Mouse (Mus musculus) liver, embryonic 16.5 days (tissue): ENCODE data around the gene Abcf3. TPM values are rescaled to one million over a fixed set of nuclear protein-coding genes. Genes with fewer than 3 reads are reported as not detected.
A peak's percentile ranks its signal among the peaks of the same experiment; 100 is the strongest.

ENCODE experiments used
- ATAC-seq: fragments of 200-750 bp; cut with Nextera tagmentation; 2 replicates; pipeline ENCODE4 v1.8.0; 2017; ENCODE audit warnings: low read depth, mild to moderate bottlenecking, moderate number of reproducible peaks, moderate library complexity
- H3K27ac ChIP-seq: fragments of 300-500 bp; sonication (generic); 2 replicates; pipeline ENCODE4 v1.5.1; 2014; ENCODE audit warnings: mild to moderate bottlenecking, low read length
- H3K27me3 ChIP-seq: fragments of 300-500 bp; sonication (generic); 2 replicates; pipeline ENCODE4 v1.6.1; 2014; ENCODE audit warnings: low read depth, low read length, mixed read lengths; ENCODE audit not compliant: control insufficient read depth, insufficient read depth
- H3K36me3 ChIP-seq: fragments of 300-500 bp; sonication (generic); 2 replicates; pipeline ENCODE4 v1.6.1; 2014; ENCODE audit warnings: mild to moderate bottlenecking; ENCODE audit not compliant: control insufficient read depth, insufficient read depth
- H3K4me1 ChIP-seq: fragments of 300-500 bp; sonication (generic); 2 replicates; pipeline ENCODE4 v1.6.1; 2014; ENCODE audit warnings: low read depth, low read length, mixed read lengths; ENCODE audit not compliant: control insufficient read depth
- H3K4me2 ChIP-seq: fragments of 300-500 bp; sonication (generic); 2 replicates; pipeline ENCODE4 v1.6.1; 2014; ENCODE audit warnings: low read depth, low read length, mixed read lengths
- H3K4me3 ChIP-seq: fragments of 300-500 bp; sonication (generic); 2 replicates; pipeline ENCODE4 v1.5.1; 2014; ENCODE audit warnings: low read depth, mild to moderate bottlenecking, low read length
- H3K9ac ChIP-seq: fragments of 300-500 bp; sonication (generic); 2 replicates; pipeline ENCODE4 v1.6.1; 2014; ENCODE audit warnings: low read depth, low read length
- H3K9me3 ChIP-seq: fragments of 300-500 bp; sonication (generic); replicated peaks from 2 replicates; pipeline ENCODE4 v1.6.1; 2016; ENCODE audit warnings: low read length; ENCODE audit not compliant: control insufficient read depth
- WGBS: fragments of 180-500 bp; shearing (Covaris S2); extraction: QIAGEN DNeasy Blood & Tissue Kit; methylation state at CpG from one replicate; pipeline ENCODE4 v1.1.7; 2014; ENCODE audit not compliant: insufficient replicate concordance; 5-methylcytosine and 5-hydroxymethylcytosine counted together
- microRNA counts: library from miRNA; unstranded; fragments of <30 nt; microRNA quantifications from one replicate; lab custom pipeline; 2016
- microRNA-seq: library from miRNA; unstranded; fragments of <30 nt; microRNA quantifications from one replicate; pipeline ENCODE4, GENCODE M21; 2016
- polyA plus RNA-seq: library from polyadenylated mRNA; unstranded; fragments of >200 nt; fragmentation: Nextera tagmentation; extraction: Ambion mirVana; gene quantifications from 2 replicates; pipeline ENCODE4 v1.2.1, GENCODE M21; 2015

The Abcf3 gene
- polyA plus RNA-seq, 1 experiment from 2014 or later, result 24.6 TPM

DNA sequence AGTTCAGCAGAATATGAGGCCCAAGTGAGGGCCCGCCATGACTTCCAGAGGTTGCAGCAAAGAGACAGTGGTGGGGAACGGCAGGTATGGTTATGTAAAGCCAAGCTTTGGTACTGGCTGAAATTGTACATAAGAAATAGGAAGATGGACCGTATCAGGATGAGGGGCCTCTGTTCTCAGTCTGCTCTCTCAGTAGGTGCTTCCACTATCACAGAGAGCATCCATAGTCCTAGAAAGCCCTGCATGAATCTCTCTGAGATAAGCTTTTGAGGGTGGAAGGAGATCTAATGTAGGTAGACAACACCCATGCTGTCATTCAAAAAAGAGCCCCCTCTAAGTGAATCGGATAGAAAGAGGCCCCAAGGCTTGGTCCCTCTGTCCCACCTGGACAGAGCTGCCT lies 47.4 kb downstream of the Abcf3 start:
- H3K9me3 ChIP-seq, result no peaks in the 10 kb centered on the region
- peak; percentile 55 for ATAC-seq
- H3K36me3 ChIP-seq, result no peaks in the 10 kb centered on the region
- H3K4me1 ChIP-seq, result peaks cover 33% of the 10 kb centered on the region
- no peak overlapping the region; the same call in 1 of the 2 replicates for H3K9ac ChIP-seq
- WGBS, result 39% methylated on average over 4 of the region's 4 CpGs
- no peak overlapping the region for H3K4me3 ChIP-seq
- H3K27me3 ChIP-seq, result peaks cover 33% of the 10 kb centered on the region
- peak overlapping the region; percentile 20; the same call in 1 of the 2 replicates for H3K4me2 ChIP-seq
- 0 out of 2 replicates have a peak overlapping the region, but pooled peaks have one; percentile 33 for H3K27ac ChIP-seq

DNA sequence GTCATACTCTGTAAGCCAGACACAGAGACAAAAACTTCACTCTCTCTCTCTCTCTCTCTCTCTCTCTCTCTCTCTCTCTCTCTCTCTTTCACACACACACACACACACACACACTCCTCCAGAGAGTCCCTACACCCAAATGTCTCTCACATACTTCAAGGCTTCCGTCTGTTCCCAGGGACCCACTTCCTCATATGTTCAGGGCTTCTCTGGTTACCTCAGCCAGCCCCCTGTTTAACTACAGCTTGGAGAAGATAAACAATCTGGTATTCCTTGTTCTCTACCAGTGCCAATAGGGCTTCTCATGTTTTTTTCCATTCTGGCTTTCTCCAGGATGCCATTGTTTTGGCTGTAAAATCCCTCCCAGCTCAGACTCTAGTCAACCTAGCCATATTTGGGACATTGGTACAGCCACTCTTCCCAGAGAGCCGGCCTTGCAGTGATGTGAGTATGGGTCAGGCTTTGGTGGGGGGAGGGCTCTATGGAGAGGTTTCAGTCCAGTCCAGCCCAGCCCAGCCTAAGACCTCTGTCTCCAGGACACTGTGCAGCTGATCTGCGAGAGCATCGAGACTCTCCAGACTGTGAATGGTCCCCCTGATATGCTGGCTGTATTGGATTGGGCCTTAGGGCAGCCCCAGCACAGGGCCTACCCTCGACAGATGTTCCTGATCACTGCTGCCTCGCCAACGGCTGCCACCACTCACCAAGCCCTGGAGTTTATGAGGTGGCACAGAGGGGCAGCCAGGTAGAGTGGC lies 48.5 kb downstream of the Abcf3 start:
- Histone ChIP-seq H3K4me2 (no peak overlapping the region), H3K9me3 (no peaks in the 10 kb centered on the region), H3K27me3 (peaks cover 22% of the 10 kb centered on the region), H3K4me3 (no peak overlapping the region), H3K9ac (no peak overlapping the region), H3K4me1 (peaks cover 28% of the 10 kb centered on the region), H3K36me3 (no peaks in the 10 kb centered on the region), H3K27ac (no peak overlapping the region)
- ATAC-seq, result peak; percentile 28; the same call in 1 of the 2 replicates
- 35% methylated on average over 7 of the region's 7 CpGs for WGBS

DNA sequence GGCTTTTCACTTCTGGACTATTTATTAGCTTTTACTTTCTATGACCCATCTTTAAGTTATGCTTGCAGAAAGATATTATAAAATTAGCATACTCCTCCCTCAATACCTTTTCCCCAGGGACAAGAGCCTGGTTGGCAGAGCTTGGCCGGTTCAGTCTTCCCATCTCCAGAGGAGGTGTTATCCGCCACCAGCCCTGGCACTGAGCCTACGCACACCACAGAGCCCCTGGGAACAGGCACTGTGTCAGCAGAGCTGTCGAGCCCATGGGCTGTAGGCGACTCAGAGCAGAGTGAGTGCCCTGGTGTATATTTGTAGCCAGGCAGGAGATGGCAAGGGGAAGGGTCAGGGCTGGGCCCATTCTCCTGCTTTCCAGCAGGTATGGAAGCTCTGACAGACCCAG lies 52.1 kb downstream of the Abcf3 start:
- Histone ChIP-seq H3K9me3 (no peaks in the 10 kb centered on the region), H3K27me3 (no peaks in the 10 kb centered on the region), H3K4me2 (no peak overlapping the region), H3K4me3 (no peak overlapping the region), H3K4me1 (peaks cover 14% of the 10 kb centered on the region), H3K9ac (no peak overlapping the region), H3K36me3 (peaks cover 2% of the 10 kb centered on the region), H3K27ac (no peak overlapping the region)
- WGBS, result 69% methylated on average over 5 of the region's 5 CpGs
- ATAC-seq, result no peak

DNA sequence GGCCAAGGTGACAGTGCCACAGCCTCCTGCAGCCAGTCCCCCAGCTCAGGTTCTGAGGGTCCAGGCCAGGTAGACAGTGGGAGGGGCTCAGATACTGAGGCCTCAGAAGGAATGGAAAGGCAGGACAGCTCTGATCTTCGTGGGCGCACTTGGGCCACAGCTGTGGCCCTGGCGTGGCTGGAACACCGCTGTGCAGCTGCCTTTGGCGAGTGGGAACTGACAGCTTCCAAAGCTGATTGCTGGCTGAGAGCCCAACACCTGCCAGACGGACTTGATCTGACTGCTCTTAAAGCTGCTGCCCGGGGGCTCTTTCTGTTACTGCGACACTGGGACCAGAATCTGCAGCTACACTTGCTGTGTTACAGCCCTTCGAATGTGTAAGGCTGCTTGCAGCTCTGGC lies 56.3 kb downstream of the Abcf3 start:
- Histone ChIP-seq H3K9ac (no peak overlapping the region), H3K9me3 (no peaks in the 10 kb centered on the region), H3K4me3 (no peak overlapping the region), H3K4me2 (no peak overlapping the region), H3K4me1 (peaks cover under 1% of the 10 kb centered on the region; the same call in 1 of the 2 replicates), H3K27ac (no peak overlapping the region), H3K27me3 (no peaks in the 10 kb centered on the region), H3K36me3 (peaks cover 7% of the 10 kb centered on the region)
- no peak for ATAC-seq
- 77% methylated on average over 9 of the region's 9 CpGs for WGBS

DNA sequence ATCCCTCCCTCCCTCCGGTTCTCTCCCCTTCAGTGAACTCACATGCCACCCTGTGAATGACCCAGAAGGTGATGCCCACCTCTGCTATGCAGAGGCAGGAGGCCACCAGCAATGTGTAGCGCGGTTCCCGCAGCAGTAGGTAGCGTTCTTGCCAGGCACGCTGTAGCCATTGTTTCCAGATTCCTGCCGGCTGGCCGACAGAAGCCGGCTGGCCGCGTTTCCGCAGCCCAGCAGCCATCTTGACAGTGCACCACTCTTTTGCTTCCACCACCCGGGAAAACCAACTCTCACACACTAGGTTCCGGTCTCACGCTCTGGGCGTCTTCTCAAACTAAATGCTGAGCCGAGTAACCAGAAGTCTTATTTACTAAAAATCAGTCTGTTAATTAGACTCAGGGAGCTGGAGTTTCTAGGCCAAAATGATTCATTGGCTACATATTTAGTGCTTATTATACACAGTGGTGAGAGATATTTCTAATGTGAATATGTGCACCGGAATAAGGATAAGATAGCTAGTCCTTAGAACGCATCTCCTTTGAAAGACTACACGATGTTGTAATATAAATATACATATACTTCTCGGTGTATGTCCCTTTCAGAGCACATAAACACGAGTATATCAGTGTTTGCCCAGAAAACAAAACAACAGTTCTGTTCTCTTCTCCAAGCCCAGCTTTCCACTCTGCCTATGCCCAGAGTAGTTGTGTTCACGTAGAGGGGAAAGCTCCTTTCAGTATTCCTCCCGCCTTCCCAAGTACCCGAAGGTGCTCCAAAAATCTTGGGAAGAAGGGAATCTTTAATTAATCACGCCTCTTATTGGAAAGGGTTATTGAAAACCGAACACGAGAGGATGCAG lies 62.4 kb downstream of the Abcf3 start:
- peak; percentile 50 for ATAC-seq

More for the DNA sequence above, 62.4 kb downstream of the Abcf3 start:
- peak overlapping the region; percentile 96 for H3K4me2 ChIP-seq
- H3K9ac ChIP-seq, result peak overlapping the region; percentile 72
- H3K27me3 ChIP-seq, result no peaks in the 10 kb centered on the region
- WGBS, result under 1% methylated on average over 28 of the region's 28 CpGs
- peaks cover 17% of the 10 kb centered on the region for H3K4me1 ChIP-seq
- peak overlapping the region; percentile 68 for H3K27ac ChIP-seq
- H3K9me3 ChIP-seq, result no peaks in the 10 kb centered on the region
- peaks cover 4% of the 10 kb centered on the region; the same call in 1 of the 2 replicates for H3K36me3 ChIP-seq
- peak overlapping the region; percentile 70 for H3K4me3 ChIP-seq

MicroRNAs within 50 kb of the gene (microRNA counts, 519-probe panel; counts per million panel counts)
- microRNA mmu-miR-1224 (lab: Ali Mortazavi, UCI), result 2,585 counts per million, percentile 69 among the panel's probes with 10 or more counts

Small RNA genes within 50 kb of the gene (microRNA-seq; reads per million reads assigned to microRNA genes)
- gene Mir1224, result 2.7 reads per million, percentile 6 among the genes with 10 or more reads in this experiment

Other genes starting within 250 kb of the Abcf3 start
- gene Parl, start 246.2 kb upstream of the Abcf3 start, polyA plus RNA-seq, result 32.8 and 34.7 TPM in 2 replicates
- not detected in 2 replicates for gene Cyp2ab1, start 223.2 kb upstream of the Abcf3 start, polyA plus RNA-seq
- 19.3 and 20.5 TPM in 2 replicates for gene Abcc5, start 122.2 kb upstream of the Abcf3 start, polyA plus RNA-seq
- 41.0 and 44.0 TPM in 2 replicates for gene Eif2b5, start 49.8 kb upstream of the Abcf3 start, polyA plus RNA-seq
- 3.7 and 5.3 TPM in 2 replicates for gene Dvl3, start 31.6 kb upstream of the Abcf3 start, polyA plus RNA-seq
- gene Ap2m1, start 13.1 kb upstream of the Abcf3 start, polyA plus RNA-seq, result 388 and 409 TPM in 2 replicates
- gene Vwa5b2, start 40.9 kb downstream of the Abcf3 start, polyA plus RNA-seq, result 0.83 and 0.91 TPM in 2 replicates
- gene Eef1akmt4, start 63.0 kb downstream of the Abcf3 start, polyA plus RNA-seq, result 13.0 and 15.0 TPM in 2 replicates
- gene Gm49333, start 63.0 kb downstream of the Abcf3 start, polyA plus RNA-seq, result not detected in 2 replicates
- gene Alg3, start 63.2 kb downstream of the Abcf3 start, polyA plus RNA-seq, result 17.7 and 18.5 TPM in 2 replicates
- 0.15 and 0.18 TPM in 2 replicates for gene Camk2n2, start 72.7 kb downstream of the Abcf3 start, polyA plus RNA-seq
- gene Ece2, start 81.3 kb downstream of the Abcf3 start, polyA plus RNA-seq, result 0.09 and 0.15 TPM in 2 replicates
- 159 and 170 TPM in 2 replicates for gene Psmd2, start 103.1 kb downstream of the Abcf3 start, polyA plus RNA-seq
- 80.9 and 89.4 TPM in 2 replicates for gene Eif4g1, start 119.7 kb downstream of the Abcf3 start, polyA plus RNA-seq
- gene Fam131a, start 144.7 kb downstream of the Abcf3 start, polyA plus RNA-seq, result 1.4 and 2.3 TPM in 2 replicates
- gene Polr2h, start 169.1 kb downstream of the Abcf3 start, polyA plus RNA-seq, result 27.7 and 31.6 TPM in 2 replicates
- gene Clcn2, start 169.2 kb downstream of the Abcf3 start, polyA plus RNA-seq, result 9.7 and 11.5 TPM in 2 replicates
- 0.32 and 0.39 TPM in 2 replicates for gene Chrd, start 184.6 kb downstream of the Abcf3 start, polyA plus RNA-seq
- gene Thpo, start 185.9 kb downstream of the Abcf3 start, polyA plus RNA-seq, result 5.1 and 6.1 TPM in 2 replicates